Mouse (Mus musculus) kidney, postnatal 0 days (tissue): ENCODE data around the gene Slc16a14. TPM values are rescaled to one million over a fixed set of nuclear protein-coding genes. Genes with fewer than 3 reads are reported as not detected.

Experiments
- ATAC-seq: fragments of 200-750 bp; cut with Nextera tagmentation; replicated peaks from 2 replicates; pipeline ENCODE4 v1.8.0; 2017; ENCODE audit warnings: low read depth, moderate number of reproducible peaks, moderate TSS enrichment, moderate library complexity; ENCODE audit not compliant: low FRiP score
- DNase-seq: peaks from one replicate; pipeline ENCODE4 v3.0.0-alpha.2; 2016; ENCODE audit warnings: low spot score
- H3K27ac ChIP-seq: fragments of 300-500 bp; sonication (generic); 2 replicates; pipeline ENCODE4 v1.5.1; 2014; ENCODE audit warnings: mild to moderate bottlenecking
- H3K27me3 ChIP-seq: fragments of 300-500 bp; sonication (generic); 2 replicates; pipeline ENCODE4 v1.6.1; 2014; ENCODE audit warnings: low read length, mixed read lengths; ENCODE audit not compliant: insufficient read depth
- H3K36me3 ChIP-seq: fragments of 300-500 bp; sonication (generic); 2 replicates; pipeline ENCODE4 v1.6.1; 2014; ENCODE audit warnings: low read length, mixed read lengths; ENCODE audit not compliant: insufficient read depth
- H3K4me1 ChIP-seq: fragments of 300-500 bp; sonication (generic); replicated peaks from 2 replicates; pipeline ENCODE4 v1.6.1; 2014; ENCODE audit warnings: antibody characterized with exemption, low read length, mixed read lengths; ENCODE audit not compliant: insufficient read depth
- H3K4me2 ChIP-seq: fragments of 300-500 bp; sonication (generic); 2 replicates; pipeline ENCODE4 v1.6.1; 2014; ENCODE audit warnings: mild to moderate bottlenecking, low read length, moderate library complexity, mixed read lengths
- H3K4me3 ChIP-seq: fragments of 300-500 bp; sonication (generic); replicated peaks from 2 replicates; pipeline ENCODE4 v1.5.1; 2014; ENCODE audit warnings: low read depth, low read length
- H3K9ac ChIP-seq: fragments of 300-500 bp; sonication (generic); 2 replicates; pipeline ENCODE4 v1.6.1; 2014; ENCODE audit warnings: low read depth, low read length
- H3K9me3 ChIP-seq: fragments of 300-500 bp; sonication (generic); replicated peaks from 2 replicates; pipeline ENCODE4 v1.6.1; 2016; ENCODE audit warnings: low read length, inconsistent platforms, mixed read lengths
- CTCF ChIP-seq: IDR thresholded peaks from 2 replicates; pipeline ENCODE4 v1.5.1; 2016; ENCODE audit warnings: antibody characterized with exemption, low read depth, mild to moderate bottlenecking, moderate library complexity
- WGBS: fragments of 180-500 bp; shearing (Covaris S2); extraction: QIAGEN DNeasy Blood & Tissue Kit; methylation state at CpG from one replicate; pipeline ENCODE4 v1.1.7; 2014; 5-methylcytosine and 5-hydroxymethylcytosine counted together
- polyA plus RNA-seq: library from polyadenylated mRNA; unstranded; fragments of >200 nt; fragmentation: Nextera tagmentation; extraction: Ambion mirVana; gene quantifications from 2 replicates; pipeline ENCODE4 v1.2.1, GENCODE M21; 2015

Slc16a14 gene
- polyA plus RNA-seq, 1 experiment from 2014 or later: 0.45 TPM

DNA sequence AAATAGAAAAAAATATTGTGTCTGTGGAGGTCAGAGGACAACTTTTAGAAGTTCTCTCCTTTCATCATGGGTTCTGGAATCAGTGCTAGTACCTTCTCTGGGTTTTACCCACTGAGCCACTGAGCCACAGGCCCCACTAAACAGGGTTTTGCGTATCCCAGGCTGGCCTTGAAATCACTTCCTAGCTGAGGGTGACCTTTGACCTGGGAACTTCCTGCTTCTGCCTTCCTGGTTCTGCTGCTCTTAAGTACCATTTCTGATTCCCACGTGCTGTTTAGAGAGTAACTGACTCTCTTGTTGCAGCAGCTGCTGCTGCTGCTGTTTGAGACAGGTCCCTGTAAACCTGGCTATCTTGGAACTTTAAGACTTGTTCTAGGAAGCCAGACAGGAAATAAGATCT lies 70.3 kb downstream of the Slc16a14 start:
- no peak overlapping the region for H3K4me2 ChIP-seq
- H3K9me3 ChIP-seq: no peaks in the 10 kb centered on the region
- ATAC-seq: no peak
- H3K4me3 ChIP-seq: no peak overlapping the region
- no peaks in the 10 kb centered on the region for H3K27me3 ChIP-seq
- H3K36me3 ChIP-seq: no peaks in the 10 kb centered on the region
- 38% methylated on average over 2 of the region's 2 CpGs for WGBS
- H3K9ac ChIP-seq: no peak overlapping the region
- H3K4me1 ChIP-seq: no peaks in the 10 kb centered on the region
- DNase-seq: no peak
- no peak for TF ChIP-seq CTCF
- H3K27ac ChIP-seq: no peak overlapping the region

DNA sequence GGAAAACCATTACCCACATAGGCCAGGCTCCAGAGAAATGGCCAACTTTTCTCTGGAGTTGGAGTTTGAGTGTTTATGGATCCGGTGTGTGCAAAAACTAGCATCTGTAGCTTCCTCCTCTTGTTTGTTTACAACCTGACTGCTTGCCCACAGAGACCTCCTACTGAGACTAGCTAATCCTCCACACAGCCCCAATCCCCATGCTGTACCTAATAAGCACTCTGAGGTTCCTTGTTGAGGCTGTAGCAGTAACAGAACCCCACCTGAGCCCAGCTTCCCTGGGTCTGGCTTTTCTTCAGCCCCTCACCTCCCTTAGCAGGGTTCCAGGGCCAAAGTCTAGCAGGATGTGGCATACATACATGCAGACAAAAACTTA lies 73.7 kb downstream of the Slc16a14 start:
- Histone ChIP-seq H3K4me3 (no peak overlapping the region), H3K27me3 (no peaks in the 10 kb centered on the region), H3K9ac (no peak overlapping the region), H3K9me3 (no peaks in the 10 kb centered on the region), H3K4me2 (no peak overlapping the region), H3K4me1 (no peaks in the 10 kb centered on the region), H3K27ac (no peak overlapping the region), H3K36me3 (no peaks in the 10 kb centered on the region)
- no peak for ATAC-seq
- no peak for TF ChIP-seq CTCF
- DNase-seq: no peak
- WGBS: 65% methylated on average over 1 of the region's 1 CpGs

DNA sequence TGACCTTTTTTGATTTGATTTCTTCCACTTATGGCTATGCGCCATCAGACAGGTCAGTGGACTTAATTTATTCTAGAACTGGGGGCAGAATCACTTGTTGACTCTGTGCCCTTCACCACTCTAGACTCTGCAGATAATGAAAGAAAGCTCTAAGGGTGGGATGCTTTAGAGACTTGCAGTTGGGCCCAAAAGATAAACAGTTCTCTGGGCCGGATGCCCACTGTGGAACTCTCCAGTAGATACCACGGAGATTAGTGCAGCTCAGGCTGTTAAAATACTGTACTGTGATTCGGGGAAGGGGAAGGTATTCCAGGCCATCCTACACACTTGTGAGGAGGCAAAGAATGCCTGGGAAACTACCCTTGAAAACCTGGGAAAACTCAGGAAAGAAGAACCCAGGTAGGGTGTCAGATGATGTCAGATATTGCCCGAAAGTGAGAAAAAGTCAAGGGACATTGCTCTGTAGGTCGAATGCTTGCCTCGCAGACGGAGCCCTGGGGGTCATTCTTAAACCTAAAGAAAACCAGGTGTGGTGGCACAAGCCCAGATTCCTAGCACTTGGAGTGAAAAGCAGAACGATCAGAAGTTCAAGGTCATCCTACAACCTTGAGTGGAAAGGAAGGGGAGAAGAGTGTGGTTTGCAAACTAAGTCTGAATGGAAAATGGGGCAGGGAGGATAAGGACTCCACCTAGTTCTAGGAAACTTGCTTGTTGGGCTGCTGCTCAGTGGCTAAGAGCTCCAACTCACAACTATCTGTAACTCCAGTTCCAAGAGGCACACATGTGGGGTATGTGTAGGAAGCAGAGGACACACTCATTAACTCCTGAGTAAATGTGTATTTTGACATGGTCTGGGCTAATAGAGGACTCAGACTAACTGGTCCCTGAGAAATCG lies 74.3 kb downstream of the Slc16a14 start:
- Histone ChIP-seq H3K4me1 (no peaks in the 10 kb centered on the region), H3K36me3 (no peaks in the 10 kb centered on the region), H3K9me3 (no peaks in the 10 kb centered on the region), H3K9ac (no peak overlapping the region), H3K4me3 (no peak overlapping the region), H3K27me3 (no peaks in the 10 kb centered on the region), H3K4me2 (no peak overlapping the region), H3K27ac (no peak overlapping the region)
- DNase-seq (no peak), ATAC-seq (no peak)
- WGBS: 73% methylated on average over 10 of the region's 10 CpGs
- no peak for TF ChIP-seq CTCF

DNA sequence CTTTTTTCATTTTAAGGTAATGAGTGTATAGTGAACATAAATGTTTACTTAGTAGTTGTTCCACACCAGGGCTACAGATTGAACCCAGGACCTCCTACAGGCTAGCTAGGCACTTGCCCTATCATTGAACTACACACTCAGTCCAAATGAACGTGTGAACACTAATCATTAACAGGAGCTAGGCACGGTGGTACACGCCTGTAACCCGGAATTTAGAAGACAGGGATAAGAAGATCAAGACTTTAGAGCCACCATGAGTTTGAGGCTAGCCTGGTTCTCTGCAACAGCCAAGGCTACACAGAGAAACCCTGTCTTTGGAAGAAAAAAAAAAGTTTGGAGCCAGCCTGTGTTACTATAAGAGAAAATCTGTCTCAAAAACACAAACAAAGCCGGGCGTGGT lies 75.3 kb downstream of the Slc16a14 start:
- WGBS: 84% methylated on average over 6 of the region's 6 CpGs
- TF ChIP-seq CTCF: no peak
- DNase-seq: no peak
- Histone ChIP-seq H3K9ac (no peak overlapping the region), H3K4me1 (no peaks in the 10 kb centered on the region), H3K27ac (no peak overlapping the region), H3K4me2 (no peak overlapping the region), H3K27me3 (no peaks in the 10 kb centered on the region), H3K4me3 (no peak overlapping the region), H3K36me3 (no peaks in the 10 kb centered on the region), H3K9me3 (no peaks in the 10 kb centered on the region)
- no peak for ATAC-seq

Other genes with a start within 250 kb of the Slc16a14 start
- gene Dner, start 238.9 kb downstream of the Slc16a14 start, polyA plus RNA-seq: 0.62 and 0.68 TPM in 2 replicates
- 17.9 and 19.9 TPM in 2 replicates for gene Fbxo36, start 95.3 kb downstream of the Slc16a14 start, polyA plus RNA-seq
- gene Trip12, start 94.6 kb downstream of the Slc16a14 start, polyA plus RNA-seq: 36.8 and 36.9 TPM in 2 replicates
- not detected in 2 replicates for gene Gm10553, start 165.0 kb upstream of the Slc16a14 start, polyA plus RNA-seq
- gene A530032D15Rik, start 174.7 kb upstream of the Slc16a14 start, polyA plus RNA-seq: not detected in 2 replicates